Mouse (Mus musculus) liver, embryonic 11.5 days (tissue): ENCODE data around the gene Myh14. TPM values are rescaled to one million over a fixed set of nuclear protein-coding genes. Genes with fewer than 3 reads are reported as not detected.

ENCODE experiments used
- ATAC-seq: fragments of 200-750 bp; cut with Nextera tagmentation; replicated peaks from 2 replicates; pipeline ENCODE4 v1.8.0; 2017; ENCODE audit warnings: moderate number of reproducible peaks, mild to moderate bottlenecking, moderate TSS enrichment, moderate library complexity; ENCODE audit not compliant: low FRiP score
- DNase-seq: peaks from one replicate; pipeline ENCODE4 v3.0.0-alpha.2; 2017; ENCODE audit warnings: low spot score
- H3K27ac ChIP-seq: fragments of 300-500 bp; sonication (generic); 2 replicates; pipeline ENCODE4 v1.5.1; 2014; ENCODE audit warnings: mild to moderate bottlenecking, low read depth, low read length, control low read depth
- H3K27me3 ChIP-seq: fragments of 300-500 bp; sonication (generic); replicated peaks from 2 replicates; pipeline ENCODE4 v1.6.1; 2014; ENCODE audit warnings: low read length, mixed read lengths; ENCODE audit not compliant: control insufficient read depth, insufficient read depth
- H3K36me3 ChIP-seq: fragments of 300-500 bp; sonication (generic); 2 replicates; pipeline ENCODE4 v1.6.1; 2014; ENCODE audit warnings: mild to moderate bottlenecking, low read length, moderate library complexity, mixed read lengths; ENCODE audit not compliant: control insufficient read depth, insufficient read depth
- H3K4me1 ChIP-seq: fragments of 300-500 bp; sonication (generic); replicated peaks from 2 replicates; pipeline ENCODE4 v1.6.1; 2014; ENCODE audit warnings: low read length, mixed read lengths; ENCODE audit not compliant: control insufficient read depth, insufficient read depth
- H3K4me2 ChIP-seq: fragments of 300-500 bp; sonication (generic); 2 replicates; pipeline ENCODE4 v1.6.1; 2014; ENCODE audit warnings: mild to moderate bottlenecking, control low read depth, moderate library complexity
- H3K4me3 ChIP-seq: fragments of 300-500 bp; sonication (generic); 2 replicates; pipeline ENCODE4 v1.5.1; 2014; ENCODE audit warnings: low read depth, low read length, control low read depth
- H3K9ac ChIP-seq: fragments of 300-500 bp; sonication (generic); 2 replicates; pipeline ENCODE4 v1.6.1; 2014; ENCODE audit warnings: low read depth, low read length, control low read depth
- H3K9me3 ChIP-seq: fragments of 300-500 bp; sonication (generic); 2 replicates; pipeline ENCODE4 v1.6.1; 2016; ENCODE audit warnings: low read length, inconsistent platforms, mixed read lengths; ENCODE audit not compliant: control insufficient read depth
- WGBS: fragments of 180-500 bp; shearing (Covaris S2); extraction: QIAGEN DNeasy Blood & Tissue Kit; methylation state at CpG from one replicate; pipeline ENCODE4 v1.1.7; 2014; 5-methylcytosine and 5-hydroxymethylcytosine counted together
- polyA plus RNA-seq: library from polyadenylated mRNA; unstranded; fragments of >200 nt; fragmentation: Nextera tagmentation; extraction: Ambion mirVana; gene quantifications from 2 replicates; pipeline ENCODE4 v1.2.1, GENCODE M21; 2014

Myh14 gene
- polyA plus RNA-seq, 1 experiment from 2014 or later, result 0.66 TPM

DNA sequence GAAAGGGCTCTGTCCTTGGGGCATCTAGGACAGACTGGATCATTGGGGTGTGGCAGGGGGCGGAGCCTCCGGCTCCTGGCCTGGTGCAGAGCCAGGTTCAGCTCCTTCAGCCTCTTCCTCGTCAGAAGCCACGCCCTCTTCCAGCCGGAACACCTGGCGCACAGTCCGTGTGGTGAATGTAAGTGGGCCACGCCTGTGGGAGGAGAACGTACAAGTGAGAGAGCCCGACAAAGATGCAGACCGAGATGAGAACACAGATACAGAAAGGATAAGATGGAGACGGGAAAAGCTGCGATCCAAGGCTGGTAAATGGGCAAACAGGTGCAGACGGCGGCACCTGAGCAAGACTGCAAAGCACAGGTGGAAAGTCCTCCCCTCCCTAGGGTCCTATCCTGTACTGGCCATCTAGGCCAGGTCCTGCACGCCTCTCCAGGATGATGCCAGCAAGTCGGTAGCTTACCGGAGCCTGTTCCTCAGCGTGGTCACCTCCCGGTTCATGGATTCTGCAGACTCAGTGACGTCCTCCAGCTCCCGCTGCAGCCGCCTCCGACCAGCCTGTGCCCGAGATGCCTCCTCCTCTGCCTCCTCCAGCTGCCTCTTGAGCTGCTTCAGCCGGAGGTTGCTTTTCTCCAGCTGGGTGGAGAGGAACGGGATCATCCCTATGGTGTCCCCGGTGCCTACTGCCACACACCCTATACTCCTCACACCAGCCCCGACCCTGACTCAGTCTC lies 64.3 kb downstream of the Myh14 start:
- ATAC-seq, result no peak
- Histone ChIP-seq H3K36me3 (no peaks in the 10 kb centered on the region), H3K27ac (no peak overlapping the region), H3K4me3 (no peak overlapping the region), H3K27me3 (peaks cover 67% of the 10 kb centered on the region), H3K9me3 (no peaks in the 10 kb centered on the region), H3K9ac (no peak overlapping the region), H3K4me1 (no peaks in the 10 kb centered on the region; the same call in 1 of the 2 replicates), H3K4me2 (no peak overlapping the region)
- WGBS, result 10% methylated on average over 29 of the region's 29 CpGs
- DNase-seq, result no peak

DNA sequence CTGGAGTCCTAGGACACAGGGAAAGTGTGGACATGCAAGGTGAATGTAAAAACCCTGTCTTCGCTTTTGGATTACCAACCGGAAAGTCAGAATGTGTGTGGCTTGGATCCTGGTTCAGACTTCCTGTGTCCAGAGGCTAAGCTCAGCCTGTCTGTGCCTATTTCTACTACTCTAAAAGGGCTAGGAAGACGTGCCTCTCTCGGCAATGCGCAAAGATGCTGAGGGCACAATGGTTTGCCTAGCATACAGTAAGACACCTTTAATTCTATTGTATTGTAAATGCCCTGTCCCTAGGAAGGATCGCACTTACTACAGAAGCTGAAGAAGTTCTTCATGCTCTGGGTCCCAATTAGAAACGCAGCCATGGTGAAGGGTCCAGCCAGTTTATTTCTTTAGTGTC lies 65.2 kb downstream of the Myh14 start:
- Histone ChIP-seq H3K27ac (no peak overlapping the region), H3K9ac (no peak overlapping the region), H3K27me3 (peaks cover 75% of the 10 kb centered on the region), H3K4me1 (no peaks in the 10 kb centered on the region; the same call in 1 of the 2 replicates), H3K4me3 (no peak overlapping the region), H3K36me3 (no peaks in the 10 kb centered on the region), H3K4me2 (no peak overlapping the region), H3K9me3 (no peaks in the 10 kb centered on the region)
- DNase-seq (no peak), ATAC-seq (no peak)
- WGBS, result 37% methylated on average over 7 of the region's 7 CpGs

DNA sequence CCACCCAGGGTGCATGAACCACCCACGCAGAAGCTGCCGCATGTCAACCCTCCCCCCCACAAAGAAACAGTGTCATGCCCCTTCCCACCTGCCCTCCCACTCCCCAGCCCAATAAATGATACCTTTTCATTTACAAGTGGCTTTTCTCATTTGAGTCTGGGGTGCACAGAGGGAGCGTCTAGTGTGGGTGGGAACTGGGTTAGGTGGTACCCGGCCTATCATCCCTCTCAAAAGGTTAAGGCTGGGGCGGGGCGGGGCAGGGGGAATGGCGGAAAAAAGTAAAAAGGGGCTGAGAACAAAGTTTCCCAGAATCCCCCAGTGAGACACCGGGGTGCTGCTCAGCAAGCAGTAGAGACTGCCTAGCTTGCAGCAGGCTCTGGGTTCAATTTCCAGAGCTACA lies 66.0 kb downstream of the Myh14 start:
- ATAC-seq, result no peak
- Histone ChIP-seq H3K4me2 (peak overlapping the region; percentile 59), H3K36me3 (no peaks in the 10 kb centered on the region), H3K4me1 (no peaks in the 10 kb centered on the region; the same call in 1 of the 2 replicates), H3K27ac (no peak overlapping the region), H3K9ac (no peak overlapping the region), H3K4me3 (no peak overlapping the region; the same call in 1 of the 2 replicates), H3K27me3 (peaks cover 75% of the 10 kb centered on the region), H3K9me3 (no peaks in the 10 kb centered on the region)
- no peak for DNase-seq
- 4% methylated on average over 8 of the region's 8 CpGs for WGBS

DNA sequence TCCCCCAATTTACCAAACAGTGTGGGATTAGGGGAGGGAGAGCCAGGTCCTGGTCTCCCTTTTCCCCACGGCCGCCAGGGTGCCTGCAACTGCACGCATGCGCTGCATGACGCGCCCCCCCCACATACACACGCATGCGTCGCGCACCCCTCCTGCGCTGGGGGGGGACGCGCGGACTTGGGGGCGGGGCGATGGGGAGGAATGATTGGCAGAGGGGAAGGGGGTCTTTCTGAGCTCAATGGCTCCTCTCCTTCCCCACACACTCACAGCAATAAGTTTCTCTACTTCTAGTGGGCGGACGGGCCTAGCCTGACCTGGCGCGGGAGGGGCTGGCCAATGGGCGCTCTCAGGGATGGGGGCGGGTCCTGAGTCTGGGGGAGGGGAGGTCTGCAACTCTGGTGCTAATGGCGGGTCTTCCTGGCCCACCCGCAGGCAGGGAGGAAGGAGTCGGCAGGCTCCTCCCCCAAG lies 66.5 kb downstream of the Myh14 start:
- Histone ChIP-seq H3K9ac (no peak overlapping the region), H3K9me3 (no peaks in the 10 kb centered on the region), H3K27ac (no peak overlapping the region), H3K27me3 (peaks cover 75% of the 10 kb centered on the region), H3K4me2 (peak overlapping the region; percentile 59), H3K4me1 (no peaks in the 10 kb centered on the region; the same call in 1 of the 2 replicates), H3K4me3 (peak overlapping the region; percentile 33), H3K36me3 (no peaks in the 10 kb centered on the region)
- WGBS, result under 1% methylated on average over 23 of the region's 25 CpGs
- ATAC-seq (no peak; the same call in 1 of the 2 replicates), DNase-seq (peak; percentile 67)

DNA sequence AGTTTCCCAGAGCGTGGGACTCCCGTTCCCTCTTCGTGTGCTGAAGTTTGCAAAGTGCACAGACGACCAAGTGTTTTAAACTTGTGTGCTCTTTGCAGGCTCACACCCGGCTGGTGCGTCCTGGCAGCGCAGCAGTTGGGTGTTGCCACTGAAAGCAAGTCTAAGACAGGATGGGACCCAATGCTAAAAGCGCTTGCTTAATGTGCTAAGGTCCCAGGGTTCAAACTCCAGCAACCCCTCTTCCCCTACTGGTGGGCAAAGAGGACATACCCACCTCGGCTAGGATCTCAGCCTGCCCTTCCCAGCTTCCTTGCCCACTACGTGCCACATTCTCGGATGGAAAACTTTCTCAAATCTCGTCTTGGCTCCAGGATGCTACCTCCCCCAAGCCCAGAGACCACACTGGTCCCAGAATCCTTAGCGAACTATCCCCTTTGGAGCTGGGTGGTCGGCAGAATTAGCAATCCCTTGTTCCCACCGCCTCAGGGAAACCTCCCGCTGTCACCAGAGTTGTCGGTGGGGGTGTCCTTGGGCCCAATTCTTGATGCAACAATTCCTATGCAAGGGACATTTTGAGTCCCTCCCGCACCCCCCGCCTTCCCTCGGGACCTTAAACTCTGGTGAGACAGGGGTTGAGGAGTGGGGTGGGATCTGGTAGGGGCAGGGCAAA lies 67.3 kb downstream of the Myh14 start:
- WGBS, result 5% methylated on average over 20 of the region's 20 CpGs
- Histone ChIP-seq H3K36me3 (no peaks in the 10 kb centered on the region), H3K9ac (no peak overlapping the region), H3K27me3 (peaks cover 70% of the 10 kb centered on the region), H3K4me3 (peak overlapping the region; percentile 33), H3K27ac (no peak overlapping the region), H3K4me1 (no peaks in the 10 kb centered on the region; the same call in 1 of the 2 replicates), H3K4me2 (peak overlapping the region; percentile 59), H3K9me3 (no peaks in the 10 kb centered on the region)
- no peak for DNase-seq
- no peak for ATAC-seq

DNA sequence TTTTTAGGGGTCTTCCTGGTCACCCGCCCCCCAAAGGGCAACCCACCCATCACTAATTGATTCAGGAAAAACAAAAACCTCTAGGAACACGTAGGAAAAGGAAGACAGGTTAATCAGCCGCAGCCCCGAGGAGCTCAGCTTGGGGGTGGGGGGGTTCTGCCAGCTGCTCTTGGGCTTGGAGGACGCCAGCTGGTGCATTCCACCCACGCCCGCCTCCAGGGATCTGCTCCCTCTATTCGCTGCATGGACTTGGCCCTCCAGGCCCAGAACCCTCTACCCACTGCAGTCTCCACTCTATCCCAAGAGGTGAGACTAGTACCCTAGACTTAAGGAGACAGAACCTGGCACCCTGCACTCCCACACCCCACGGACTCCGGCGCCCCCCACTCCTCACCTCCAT lies 68.2 kb downstream of the Myh14 start:
- Histone ChIP-seq H3K27ac (no peak overlapping the region), H3K4me3 (no peak overlapping the region), H3K4me2 (no peak overlapping the region), H3K36me3 (no peaks in the 10 kb centered on the region), H3K9ac (no peak overlapping the region), H3K27me3 (peaks cover 65% of the 10 kb centered on the region), H3K4me1 (no peaks in the 10 kb centered on the region; the same call in 1 of the 2 replicates), H3K9me3 (no peaks in the 10 kb centered on the region)
- DNase-seq (no peak), ATAC-seq (no peak)
- 17% methylated on average over 11 of the region's 11 CpGs for WGBS

DNA sequence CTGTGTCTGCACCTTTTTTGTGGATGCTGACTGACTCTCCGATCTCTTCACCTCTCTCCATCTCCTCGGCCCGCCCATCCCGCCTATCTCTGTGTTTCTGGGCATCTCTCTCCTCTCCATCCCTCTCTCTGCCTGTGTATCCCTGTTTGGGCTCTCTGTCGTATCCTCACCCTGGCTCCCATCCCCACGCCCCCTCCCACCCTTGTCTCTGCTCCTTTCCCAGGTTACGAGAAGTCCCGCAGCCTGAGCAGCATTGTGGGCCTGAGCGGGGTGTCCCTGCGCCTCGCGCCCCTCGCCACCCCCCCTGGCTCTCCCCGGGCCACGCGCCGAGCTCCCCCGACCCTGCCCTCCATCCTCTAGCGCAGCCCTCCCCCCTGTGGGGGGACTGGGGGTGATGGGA lies 69.0 kb downstream of the Myh14 start:
- peaks cover 62% of the 10 kb centered on the region for H3K27me3 ChIP-seq
- no peak overlapping the region for H3K9ac ChIP-seq
- no peaks in the 10 kb centered on the region; the same call in 1 of the 2 replicates for H3K4me1 ChIP-seq
- DNase-seq, result no peak
- no peak overlapping the region for H3K27ac ChIP-seq
- no peak overlapping the region for H3K4me3 ChIP-seq
- H3K9me3 ChIP-seq, result no peaks in the 10 kb centered on the region
- no peak overlapping the region for H3K4me2 ChIP-seq
- ATAC-seq, result no peak
- H3K36me3 ChIP-seq, result no peaks in the 10 kb centered on the region
- 16% methylated on average over 19 of the region's 19 CpGs for whole genome bisulfite sequencing

DNA sequence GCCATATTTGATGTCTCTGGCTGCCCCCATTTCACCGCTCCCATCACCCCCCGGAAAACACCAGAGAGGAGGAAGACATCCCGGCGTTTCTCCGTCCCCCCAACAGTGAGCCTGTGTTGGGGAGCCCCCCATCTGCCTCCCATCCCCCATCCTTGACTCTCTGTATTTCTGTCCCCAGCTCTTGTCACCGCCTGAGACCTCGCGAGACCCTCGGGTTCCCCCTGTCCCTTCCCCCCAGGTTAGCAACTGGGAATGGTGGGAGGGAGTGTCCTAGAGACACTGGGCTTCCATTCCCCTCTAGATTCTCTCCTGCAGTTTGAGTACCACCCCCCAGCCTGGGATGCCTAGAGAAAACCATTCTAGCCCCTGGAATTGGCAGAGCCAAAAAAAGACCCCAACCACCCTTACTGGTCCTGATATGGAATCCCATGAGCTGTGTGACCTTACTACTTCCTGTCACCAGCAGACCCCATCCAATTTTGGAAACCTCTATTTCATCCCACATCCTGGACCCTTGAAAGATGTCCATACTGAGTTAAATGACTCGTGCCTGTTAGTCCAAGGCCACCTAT lies 69.9 kb downstream of the Myh14 start:
- WGBS, result 76% methylated on average over 10 of the region's 10 CpGs
- Histone ChIP-seq H3K36me3 (no peaks in the 10 kb centered on the region), H3K9me3 (no peaks in the 10 kb centered on the region), H3K4me2 (no peak overlapping the region), H3K27me3 (peaks cover 53% of the 10 kb centered on the region), H3K4me3 (no peak overlapping the region), H3K4me1 (no peaks in the 10 kb centered on the region; the same call in 1 of the 2 replicates), H3K9ac (no peak overlapping the region), H3K27ac (no peak overlapping the region)
- ATAC-seq (no peak), DNase-seq (no peak)
